Mouse (Mus musculus) adrenal gland, postnatal 4 days (tissue): ENCODE data around the gene Mfsd11. TPM values are rescaled to one million over a fixed set of nuclear protein-coding genes. Genes with fewer than 3 reads are reported as not detected.
A peak's percentile ranks its signal among the peaks of the same experiment; 100 is the strongest.
"Not testable (repeated sequence)": the region's sequence is repeated elsewhere in the genome, so short reads cannot be mapped to it uniquely, and the experiment has no call there.

Experiments
- DNase-seq, 2 experiments: peaks; one replicate each; pipeline ENCODE4 v3.0.0; 2021 to 2022; ENCODE audit warnings: low spot score in 2 of 2, mixed read lengths in 2 of 2
- total RNA-seq, 2 experiments: library from RNA; stranded (reverse); gene quantifications; 2 replicates each; pipeline ENCODE4 v1.2.3; 2021

Gene Mfsd11
- total RNA-seq, 2 experiments from 2014 or later, result 40.9 to 43.9 TPM

- DNase-seq, result no peak
Measured at GRCm38 (mm10) chr11:116881440-116881839, 29.2 kb downstream of the Mfsd11 start.

- no peak for DNase-seq
Measured at GRCm38 (mm10) chr11:116882446-116882845, 30.2 kb downstream of the Mfsd11 start.

- no peak for DNase-seq
Measured at GRCm38 (mm10) chr11:116884061-116884460, 31.8 kb downstream of the Mfsd11 start.

GRCm38 (mm10) chr11:116885275-116886151 lies 33.3 kb downstream of the Mfsd11 start:
- peak; percentile 41 to 53 for DNase-seq

- no peak for DNase-seq
Measured at GRCm38 (mm10) chr11:116887136-116887535, 34.9 kb downstream of the Mfsd11 start.

GRCm38 (mm10) chr11:116893532-116894442 lies 41.5 kb downstream of the Mfsd11 start:
- no peak for DNase-seq

GRCm38 (mm10) chr11:116895402-116895801 lies 43.2 kb downstream of the Mfsd11 start:
- no peak for DNase-seq

- no peak for DNase-seq
Measured at GRCm38 (mm10) chr11:116899247-116899646, 47.0 kb downstream of the Mfsd11 start.

- not testable (repeated sequence) for DNase-seq
Measured at GRCm38 (mm10) chr11:116902588-116902987, 50.3 kb downstream of the Mfsd11 start.

GRCm38 (mm10) chr11:116905741-116906456 lies 53.7 kb downstream of the Mfsd11 start:
- DNase-seq, result no peak

GRCm38 (mm10) chr11:116913573-116913972 lies 61.3 kb downstream of the Mfsd11 start:
- no peak for DNase-seq

- no peak for DNase-seq
Measured at GRCm38 (mm10) chr11:116914267-116914885, 62.1 kb downstream of the Mfsd11 start.

- no peak for DNase-seq
Measured at GRCm38 (mm10) chr11:116915241-116915640, 63.0 kb downstream of the Mfsd11 start.

- DNase-seq, result no peak
Measured at GRCm38 (mm10) chr11:116917361-116917760, 65.1 kb downstream of the Mfsd11 start.

- DNase-seq, result peak; percentile 62 to 73
Measured at GRCm38 (mm10) chr11:116918323-116919185, 66.3 kb downstream of the Mfsd11 start, which contains the start of gene Mgat5b. Mgat5b (plus strand) TSS chr11:116918863.

GRCm38 (mm10) chr11:116919186-116920020 lies 67.2 kb downstream of the Mfsd11 start:
- DNase-seq, result no peak

GRCm38 (mm10) chr11:116920746-116921145 lies 68.5 kb downstream of the Mfsd11 start:
- no peak for DNase-seq

- DNase-seq, result no peak
Measured at GRCm38 (mm10) chr11:116922058-116922457, 69.8 kb downstream of the Mfsd11 start.
